Mouse (Mus musculus): Measurements from ENCODE around the gene Kctd2.
"Not testable (repeated sequence)": the region's sequence is repeated elsewhere in the genome, so short reads cannot be mapped to it uniquely, and the experiment has no call there.

Gene Kctd2

DNA sequence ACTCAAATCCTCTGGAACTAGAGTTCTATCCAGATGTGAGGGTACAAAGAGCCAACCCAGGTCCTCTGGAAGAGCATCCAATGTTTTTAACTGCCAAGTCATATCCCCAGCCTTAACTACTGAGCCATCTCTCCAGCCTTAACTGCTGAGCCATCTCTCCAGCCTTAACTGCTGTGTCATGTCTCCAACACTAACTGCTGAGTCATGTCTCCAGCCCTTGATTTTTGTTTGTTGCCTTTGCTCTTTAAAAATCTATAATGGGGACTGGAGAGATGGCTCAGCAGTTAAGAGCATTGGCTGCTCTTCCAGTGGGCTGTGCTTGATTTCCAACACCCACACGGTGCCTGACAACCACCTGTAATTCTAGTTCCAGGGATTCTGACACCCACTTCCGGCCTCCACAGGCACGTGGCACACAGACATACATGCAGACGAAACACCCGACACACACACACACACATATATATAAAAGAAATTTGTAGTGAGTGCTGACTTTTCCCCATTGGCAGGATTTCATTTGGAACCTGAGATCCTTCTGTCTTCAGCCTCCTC is 17.7 kb downstream of the Kctd2 start:
- DNase-seq (ENCODE audit: extremely low spot score, low read depth, low spot score): no peak

DNA sequence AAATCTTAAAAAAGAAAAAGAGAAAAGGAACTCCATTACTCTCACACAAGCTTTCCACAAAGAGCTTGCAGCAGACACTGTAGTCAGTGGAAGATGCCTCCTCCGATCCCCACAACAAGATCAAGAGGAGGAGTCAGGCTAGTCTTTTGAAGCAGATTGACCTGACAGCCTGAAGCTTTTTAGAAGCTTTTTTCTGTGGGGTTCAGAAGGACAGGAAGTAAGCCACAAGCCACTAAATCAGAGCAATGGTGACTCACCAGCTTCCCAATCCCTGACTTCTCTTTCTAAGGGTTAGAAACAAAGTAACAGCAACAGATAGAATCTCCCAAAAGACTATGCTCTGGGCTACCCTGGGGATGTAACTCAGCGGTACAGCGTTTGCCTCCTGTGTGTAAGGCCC is 19.4 kb downstream of the Kctd2 start:
- DNase-seq (ENCODE audit: extremely low spot score, low read depth, low spot score): no peak

GRCm38 (mm10) chr11:115439906-115440595 is 20.1 kb downstream of the Kctd2 start, which contains the start of gene Trim80:
Gene Trim80, plus strand, starts transcription at chr11:115440545.
- no peak for DNase-seq (ENCODE audit: extremely low spot score, low read depth, low spot score)

- no peak for DNase-seq (ENCODE audit: extremely low spot score, low read depth, low spot score)
These were observed 21.5 kb downstream of the Kctd2 start for GRCm38 (mm10) chr11:115441417-115441816.

DNA sequence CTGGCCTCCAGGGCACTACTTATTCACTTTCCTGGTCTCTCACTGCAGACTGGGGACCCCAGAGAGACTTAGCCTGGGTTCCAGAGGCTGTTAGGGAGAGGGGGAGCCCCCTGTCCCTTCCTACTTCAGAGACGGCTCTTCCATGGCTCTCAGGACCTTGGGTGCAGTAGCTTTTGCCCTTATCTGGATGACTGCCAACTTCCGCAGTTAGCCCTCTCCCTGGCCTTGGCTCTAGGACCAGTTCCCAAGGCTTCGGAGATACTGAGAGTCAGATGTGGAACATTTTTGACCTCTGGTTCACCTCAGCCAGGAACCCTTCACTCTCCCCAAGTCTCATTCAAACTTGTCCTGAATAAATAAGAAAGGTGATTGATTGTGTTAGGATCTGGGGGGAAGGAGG is 27.0 kb downstream of the Kctd2 start:
- no peak for DNase-seq (ENCODE audit: extremely low spot score, low read depth, low spot score)

DNA sequence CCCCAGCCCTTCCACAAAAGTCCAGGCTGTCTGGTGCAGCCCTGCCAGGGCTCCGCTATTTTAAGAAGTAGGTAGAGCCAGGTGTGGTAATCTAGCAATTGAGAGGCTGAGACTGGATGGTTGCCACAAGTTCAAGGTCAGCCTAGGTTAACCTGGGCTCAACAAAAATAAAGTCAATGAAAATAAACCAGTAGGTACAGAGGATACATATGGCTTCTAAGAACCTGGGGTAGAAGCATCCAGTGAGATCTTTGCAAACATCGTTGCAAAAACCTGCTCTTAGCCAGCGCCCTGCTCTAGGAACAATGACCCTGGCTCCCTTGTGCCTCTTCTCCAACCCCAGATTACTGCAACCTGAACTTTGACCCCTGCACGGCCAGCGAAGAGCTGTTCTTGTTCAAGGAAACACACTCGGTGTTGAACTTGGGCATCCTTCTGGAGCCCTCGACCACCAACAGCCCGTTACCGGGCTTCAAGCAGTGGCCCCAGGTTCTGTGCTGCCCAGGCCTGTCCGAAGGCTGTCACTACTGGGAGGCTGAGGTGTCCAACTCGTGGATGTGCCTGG is 27.5 kb downstream of the Kctd2 start:
- no peak for DNase-seq (ENCODE audit: extremely low spot score, low read depth, low spot score)

- DNase-seq (ENCODE audit: extremely low spot score, low read depth, low spot score): no peak
These were observed 28.1 kb downstream of the Kctd2 start for GRCm38 (mm10) chr11:115448075-115448474.

DNA sequence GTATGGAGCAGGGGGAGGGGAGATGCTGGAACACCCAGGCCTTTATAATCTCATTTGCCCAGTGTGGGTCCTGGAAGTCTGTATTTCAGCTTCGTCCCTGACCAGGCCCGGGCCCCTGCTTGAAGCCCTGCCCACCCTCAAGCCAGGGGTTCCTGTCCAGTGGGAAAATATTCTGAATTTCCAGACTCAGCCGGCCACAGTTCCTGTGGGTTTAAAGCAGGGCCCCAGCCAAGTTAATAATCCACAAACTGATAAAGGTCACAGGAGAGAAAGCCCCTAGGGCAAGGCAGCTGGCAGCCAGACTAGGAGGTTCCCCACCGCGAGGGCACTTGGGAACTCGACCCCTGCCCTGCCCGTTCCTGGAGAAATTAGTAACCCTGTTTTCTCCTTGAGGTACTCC is 29.1 kb downstream of the Kctd2 start:
- no peak for DNase-seq (ENCODE audit: extremely low spot score, low read depth, low spot score)

DNA sequence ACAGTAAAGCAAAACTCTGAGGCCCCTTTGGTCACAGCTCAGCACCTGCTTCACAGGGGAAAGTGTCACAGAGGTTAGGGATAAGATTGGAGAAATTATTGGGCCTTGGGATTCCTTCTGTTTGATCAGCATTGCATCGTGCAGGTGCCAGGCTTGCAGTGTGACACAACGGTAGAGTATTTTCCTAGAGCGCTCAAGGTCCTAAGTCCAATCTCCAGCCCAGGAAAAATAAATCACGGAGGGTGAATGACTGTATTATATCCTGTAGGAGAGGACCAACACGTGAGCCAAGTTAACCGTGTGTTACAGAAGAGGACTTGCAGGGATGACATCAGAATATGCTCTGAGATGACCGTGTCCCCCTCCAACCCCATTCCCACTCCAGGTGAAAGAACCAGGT is 30.2 kb downstream of the Kctd2 start:
- DNase-seq (ENCODE audit: extremely low spot score, low read depth, low spot score): no peak

GRCm38 (mm10) chr11:115451781-115452241 is 31.9 kb downstream of the Kctd2 start:
- no peak for DNase-seq (ENCODE audit: extremely low spot score, low read depth, low spot score)

DNA sequence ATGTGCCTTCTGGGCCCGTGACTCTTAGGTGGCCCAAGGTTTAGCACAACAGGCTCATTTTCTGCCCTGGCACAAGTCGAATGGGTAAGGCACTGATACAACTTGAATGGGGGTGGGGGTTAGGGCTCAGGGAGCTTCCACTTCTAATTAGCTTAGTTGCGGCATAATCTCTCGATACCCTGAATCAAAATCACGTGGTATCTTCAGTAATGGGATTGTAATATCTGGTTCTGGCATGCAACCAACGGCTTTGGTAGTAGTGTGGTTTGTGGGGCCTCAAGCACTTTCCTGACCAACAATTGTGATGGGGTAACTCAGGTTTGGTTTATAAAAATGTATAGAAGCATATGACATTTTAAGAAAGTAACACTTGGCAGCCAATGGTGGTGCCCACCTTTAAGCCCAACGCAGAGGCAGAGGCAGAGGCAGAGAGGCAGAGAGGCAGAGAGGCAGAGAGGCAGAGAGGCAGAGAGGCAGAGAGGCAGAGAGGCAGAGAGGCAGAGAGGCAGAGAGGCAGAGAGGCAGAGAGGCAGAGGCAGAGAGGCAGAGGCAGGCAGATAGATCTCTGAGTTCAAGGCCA is 32.4 kb downstream of the Kctd2 start:
- no peak for DNase-seq (ENCODE audit: extremely low spot score, low read depth, low spot score)

DNA sequence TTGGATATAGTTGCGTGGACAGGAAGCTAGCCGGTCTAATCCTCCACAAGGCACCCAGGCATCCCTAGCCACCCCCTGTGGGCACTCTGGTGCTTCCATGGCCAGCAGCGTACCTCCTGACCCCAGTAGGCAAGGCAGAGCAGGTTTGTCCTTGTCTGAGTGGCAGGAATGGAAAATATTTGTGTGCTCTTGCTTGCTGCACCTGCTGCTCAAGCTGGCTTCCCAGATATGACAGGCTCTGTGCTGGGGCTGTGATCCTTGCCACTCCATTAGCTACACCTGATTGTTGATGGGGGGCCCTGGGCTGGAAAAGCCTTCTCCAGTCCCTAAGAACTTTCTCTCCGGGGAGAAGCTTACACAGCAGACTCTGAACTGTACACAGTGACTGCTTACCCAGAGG is 33.4 kb downstream of the Kctd2 start:
- DNase-seq (ENCODE audit: extremely low spot score, low read depth, low spot score): no peak

- DNase-seq (ENCODE audit: extremely low spot score, low read depth, low spot score): not testable (repeated sequence)
These were observed 34.9 kb downstream of the Kctd2 start for GRCm38 (mm10) chr11:115454822-115455221.

GRCm38 (mm10) chr11:115455619-115456018 is 35.7 kb downstream of the Kctd2 start:
- DNase-seq (ENCODE audit: extremely low spot score, low read depth, low spot score): no peak

GRCm38 (mm10) chr11:115456182-115456581 is 36.3 kb downstream of the Kctd2 start:
- DNase-seq (ENCODE audit: extremely low spot score, low read depth, low spot score): no peak

DNA sequence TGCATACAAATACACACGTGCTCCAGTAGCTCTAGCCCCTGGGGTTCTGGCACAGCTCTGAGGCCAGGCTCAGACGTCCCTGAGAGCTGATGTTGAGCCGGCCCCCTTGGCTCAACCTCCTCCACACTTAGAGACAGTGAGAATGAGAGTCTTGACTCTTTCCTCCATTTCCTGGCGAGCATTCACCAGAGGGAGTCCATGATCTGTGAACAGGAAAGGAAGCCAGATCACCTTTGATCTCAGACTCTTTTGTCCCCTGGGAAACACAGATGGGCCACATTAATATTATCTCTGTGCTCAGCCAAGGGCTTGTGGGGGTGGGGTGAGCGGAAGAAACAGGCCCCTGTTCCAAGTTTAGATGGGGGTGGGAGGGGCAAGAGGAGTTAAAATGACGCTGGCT is 37.5 kb downstream of the Kctd2 start:
- no peak for DNase-seq (ENCODE audit: extremely low spot score, low read depth, low spot score)

DNA sequence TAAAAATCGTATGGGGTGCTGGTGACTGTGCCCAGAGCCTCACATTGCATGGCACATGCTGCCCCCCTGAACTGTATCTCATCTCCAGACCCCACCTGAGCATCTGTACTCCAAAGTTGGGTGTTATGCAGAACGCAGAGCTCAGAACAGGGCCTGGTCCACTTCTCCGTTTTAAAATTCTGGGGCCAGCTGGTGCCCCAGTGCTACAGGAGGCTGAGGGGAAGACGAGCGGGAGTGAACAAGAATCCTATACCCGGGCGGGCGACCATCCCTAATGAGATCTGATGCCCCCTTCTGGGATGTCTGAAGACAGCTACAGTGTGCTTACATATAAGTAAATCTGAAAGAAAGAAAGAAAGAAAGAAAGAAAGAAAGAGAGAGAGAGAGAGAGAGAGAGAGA is 41.0 kb downstream of the Kctd2 start:
- DNase-seq (ENCODE audit: extremely low spot score, low read depth, low spot score): no peak

DNA sequence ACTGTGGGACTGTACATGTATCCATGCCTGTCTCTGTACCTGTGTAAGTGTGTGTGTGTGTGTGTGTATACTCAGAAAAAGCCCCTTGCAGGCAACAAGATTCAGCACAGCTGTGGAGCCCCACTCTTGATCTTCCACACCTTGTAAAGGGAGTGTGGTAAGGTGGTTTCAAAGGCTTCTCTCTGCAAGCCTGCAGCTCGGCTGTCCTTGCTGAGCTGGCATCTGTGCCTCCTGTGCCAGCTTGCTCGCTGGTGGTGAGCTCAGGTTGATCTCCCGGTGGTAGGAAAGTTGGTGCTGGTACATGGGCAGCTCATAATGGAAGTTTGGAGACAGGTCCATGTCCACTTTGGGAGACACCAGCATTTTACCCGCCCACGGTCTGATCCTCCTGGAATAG is 41.9 kb downstream of the Kctd2 start:
- no peak for DNase-seq (ENCODE audit: extremely low spot score, low read depth, low spot score)

- DNase-seq (ENCODE audit: extremely low spot score, low read depth, low spot score): no peak
These were observed 42.4 kb downstream of the Kctd2 start, which contains the start of gene Slc16a5 for GRCm38 (mm10) chr11:115462243-115462891. Gene Slc16a5, plus strand, starts transcription at chr11:115462474.

DNA sequence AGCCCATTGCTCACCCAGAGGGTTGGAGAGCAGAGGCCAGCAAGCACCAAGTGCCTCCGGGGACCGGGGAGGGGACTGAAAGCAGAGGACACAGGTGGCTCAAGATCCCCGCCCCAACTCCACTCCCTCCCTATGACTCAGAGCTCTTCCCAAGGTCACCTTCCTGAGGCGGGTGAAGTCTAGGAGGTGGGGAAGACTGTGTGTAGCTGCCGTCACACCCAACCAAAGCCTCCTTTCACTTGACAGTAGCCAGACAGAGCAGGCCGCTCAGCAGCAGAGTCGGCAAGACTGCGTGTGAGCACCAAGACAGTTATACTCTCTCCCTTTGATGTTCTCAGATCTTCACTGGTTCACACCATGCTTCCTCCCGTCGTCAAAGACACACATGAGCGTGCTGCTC is 43.5 kb downstream of the Kctd2 start:
- no peak for DNase-seq (ENCODE audit: extremely low spot score, low read depth, low spot score)

DNA sequence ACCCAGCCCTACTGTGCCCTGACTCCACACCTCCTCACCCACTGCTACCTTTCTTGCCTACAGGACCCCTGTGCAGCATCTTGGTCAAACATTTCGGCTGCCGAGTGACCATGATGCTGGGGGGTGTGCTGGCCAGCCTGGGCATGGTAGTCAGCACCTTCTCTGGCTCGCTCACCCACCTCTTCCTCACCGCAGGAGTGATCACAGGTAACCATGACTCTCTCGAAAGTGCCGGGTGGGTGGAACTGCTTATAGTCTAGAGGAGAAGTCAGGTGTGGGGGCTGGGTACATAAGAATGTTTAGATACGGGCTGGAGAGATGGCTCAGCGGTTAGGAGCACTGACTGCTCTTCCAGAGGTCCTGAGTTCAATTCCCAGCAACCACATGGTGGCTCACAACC is 44.9 kb downstream of the Kctd2 start:
- DNase-seq (ENCODE audit: extremely low spot score, low read depth, low spot score): no peak

DNA sequence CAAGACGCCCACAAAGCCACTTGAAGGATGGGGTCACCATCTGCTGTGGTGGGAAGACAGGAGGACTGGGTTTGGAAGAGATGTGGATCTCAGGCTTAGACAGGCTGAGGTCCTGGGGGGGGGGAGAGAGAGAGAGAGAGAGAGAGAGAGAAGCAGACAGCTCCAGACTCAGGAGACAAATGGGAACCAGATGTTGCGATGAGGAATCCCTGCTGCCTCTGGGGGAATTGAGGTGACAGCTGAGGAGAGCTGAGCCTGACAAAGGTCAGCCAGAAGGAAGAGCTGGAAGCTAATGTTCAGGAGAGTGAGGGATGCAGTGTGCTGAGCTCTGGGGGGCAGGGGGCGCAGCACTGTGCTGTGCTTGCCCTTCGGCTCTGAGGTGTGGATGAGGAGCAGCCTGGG is 47.3 kb downstream of the Kctd2 start:
- no peak for DNase-seq (ENCODE audit: extremely low spot score, low read depth, low spot score)

All from hindlimb bud, embryonic 11.5 days (tissue).